Mouse (Mus musculus) embryonic fibroblast, embryonic 13.5 days (primary cell): Measurements from ENCODE around the gene Hgfac. TPM values are rescaled to one million over a fixed set of nuclear protein-coding genes. Genes with fewer than 3 reads are reported as not detected.
A peak's percentile ranks its signal among the peaks of the same experiment; 100 is the strongest.

Experiments used
- H3K27ac ChIP-seq: 2 replicates; pipeline ENCODE4 v1.5.1; 2012; ENCODE audit warnings: low read length, control low read depth, inconsistent platforms; ENCODE audit not compliant: insufficient read depth
- H3K4me1 ChIP-seq: 2 replicates; pipeline ENCODE4 v1.6.1; 2011; ENCODE audit warnings: low read length; ENCODE audit not compliant: control insufficient read depth, insufficient read depth
- H3K4me3 ChIP-seq: 2 replicates; pipeline ENCODE4 v1.5.1; 2011; ENCODE audit warnings: mild to moderate bottlenecking, control low read depth, low read length; ENCODE audit not compliant: insufficient read depth
- CTCF ChIP-seq: IDR thresholded peaks from 2 replicates; pipeline ENCODE4 v1.5.1; 2011; ENCODE audit warnings: mild to moderate bottlenecking, control low read depth, low read length, moderate library complexity, borderline replicate concordance; ENCODE audit not compliant: insufficient read depth
- POLR2A ChIP-seq: IDR thresholded peaks from 2 replicates; pipeline ENCODE4 v1.6.1; 2011; ENCODE audit warnings: low read depth, mild to moderate bottlenecking, control low read depth, low read length, moderate library complexity
- polyA plus RNA-seq: library from polyadenylated mRNA; stranded (reverse); fragments of >200 nt; gene quantifications from 2 replicates; pipeline ENCODE4 v1.2.4, GENCODE M21; 2011; ENCODE audit warnings: low read depth; ENCODE audit not compliant: missing spikeins, insufficient read length

The Hgfac gene
- polyA plus RNA-seq, 1 experiment: 0.67 TPM

- peaks cover 8% of the 10 kb centered on the region; the same call in 1 of the 2 replicates for H3K4me1 ChIP-seq
- H3K27ac ChIP-seq: no peak overlapping the region
- H3K4me3 ChIP-seq: no peak overlapping the region
- TF ChIP-seq CTCF (no peak), POLR2A (no peak)
These were observed 6.2 kb upstream of the Hgfac start for GRCm38 (mm10) chr5:35035141-35035540.

DNA sequence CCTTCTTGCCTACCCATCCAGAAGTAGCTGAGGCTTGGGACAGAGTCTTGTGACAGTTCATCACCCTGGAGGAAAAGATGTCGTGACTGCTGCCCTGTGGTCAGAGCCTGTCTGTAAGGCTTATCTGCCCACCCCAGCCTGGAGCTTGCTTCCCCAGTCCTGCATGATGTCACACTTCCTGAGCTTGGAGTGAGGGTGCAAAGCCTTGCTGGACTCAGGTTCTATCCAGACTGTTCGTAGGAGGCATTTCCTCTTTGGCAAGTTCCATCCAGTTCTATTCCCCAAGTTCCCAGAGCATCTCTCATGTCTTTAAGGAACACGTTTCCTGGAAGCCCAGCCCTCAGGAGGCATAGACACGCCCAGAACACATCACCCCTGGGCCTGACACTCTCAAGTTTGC is 5.5 kb upstream of the Hgfac start:
- Histone ChIP-seq H3K4me1 (peaks cover 8% of the 10 kb centered on the region; the same call in 1 of the 2 replicates), H3K27ac (no peak overlapping the region), H3K4me3 (no peak overlapping the region)
- TF ChIP-seq POLR2A (no peak), CTCF (no peak)

DNA sequence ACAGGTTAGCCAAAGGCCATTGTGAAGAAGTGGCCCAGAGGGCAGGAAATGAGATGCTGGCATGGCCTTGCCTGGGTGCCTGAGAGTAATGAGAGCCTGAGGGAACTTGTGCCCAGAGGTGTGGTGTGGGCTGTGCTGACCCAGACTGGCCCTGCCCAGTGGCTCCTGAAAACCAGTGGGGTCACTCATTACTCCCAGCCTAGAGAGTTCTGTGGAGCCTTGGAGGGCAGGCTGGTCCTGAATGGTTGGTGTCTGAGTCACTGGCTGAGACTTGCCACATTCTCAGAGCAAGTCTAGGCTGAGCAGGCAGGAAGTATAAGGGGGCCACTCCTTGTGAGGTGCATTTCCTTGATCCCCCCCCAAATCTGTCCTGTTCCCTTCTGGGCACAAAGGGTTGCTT is 3.9 kb upstream of the Hgfac start:
- Histone ChIP-seq H3K27ac (no peak overlapping the region), H3K4me1 (peaks cover 8% of the 10 kb centered on the region; the same call in 1 of the 2 replicates), H3K4me3 (no peak overlapping the region)
- TF ChIP-seq CTCF (no peak), POLR2A (no peak)

- Histone ChIP-seq H3K27ac (no peak overlapping the region), H3K4me3 (no peak overlapping the region), H3K4me1 (peaks cover 2% of the 10 kb centered on the region; the same call in 1 of the 2 replicates)
- TF ChIP-seq POLR2A: no peak
- TF ChIP-seq CTCF: no peak
These were observed 1.3 kb downstream of the Hgfac start for GRCm38 (mm10) chr5:35042431-35043109.

DNA sequence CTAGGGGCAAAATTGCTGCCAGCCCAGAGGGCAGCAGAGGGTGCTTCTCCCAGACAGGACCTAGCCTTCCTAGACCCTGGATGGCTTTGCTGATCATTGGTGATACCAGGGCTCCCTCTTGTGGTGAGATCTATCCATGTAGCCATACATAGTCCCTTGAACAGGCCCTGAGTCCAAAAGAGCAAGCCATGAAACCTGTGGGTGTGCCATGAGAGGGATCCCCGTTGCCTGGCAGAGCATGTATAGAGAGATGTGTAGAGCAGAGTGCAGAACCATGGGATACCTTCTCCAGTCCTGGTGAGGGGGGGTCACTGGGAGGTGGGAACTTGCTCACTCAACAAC is 1.8 kb downstream of the Hgfac start:
- Histone ChIP-seq H3K4me1 (no peaks in the 10 kb centered on the region), H3K27ac (no peak overlapping the region), H3K4me3 (no peak overlapping the region)
- no peak for TF ChIP-seq POLR2A
- TF ChIP-seq CTCF: peak; percentile 49; the same call in 1 of the 2 replicates

DNA sequence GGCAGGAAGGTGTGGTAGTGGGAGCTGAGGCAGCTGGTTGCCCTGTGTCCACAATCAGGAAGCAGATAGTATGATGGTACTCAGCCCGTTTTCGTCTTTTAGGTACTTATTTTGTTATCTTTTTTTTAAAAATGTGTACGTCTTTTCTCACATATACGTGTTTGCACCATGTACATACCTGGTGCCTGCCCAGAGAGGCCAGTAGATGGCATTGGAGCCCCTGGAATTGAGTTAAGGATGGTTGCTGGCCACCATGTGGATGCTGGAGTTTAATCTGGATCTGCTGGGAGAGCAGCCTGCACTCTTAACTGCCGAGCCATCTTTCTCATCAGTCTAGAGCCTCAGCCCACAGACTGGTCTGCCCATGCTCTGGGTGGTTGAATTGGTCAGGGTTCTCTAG is 9.2 kb downstream of the Hgfac start:
- TF ChIP-seq CTCF (no peak), POLR2A (no peak)
- Histone ChIP-seq H3K4me1 (no peaks in the 10 kb centered on the region), H3K27ac (no peak overlapping the region), H3K4me3 (no peak overlapping the region)

- H3K4me3 ChIP-seq: no peak overlapping the region
- TF ChIP-seq CTCF (no peak), POLR2A (no peak)
- no peak overlapping the region for H3K27ac ChIP-seq
- H3K4me1 ChIP-seq: no peaks in the 10 kb centered on the region
These were observed 13.3 kb downstream of the Hgfac start for GRCm38 (mm10) chr5:35054628-35055027.

GRCm38 (mm10) chr5:35055076-35055475 is 13.8 kb downstream of the Hgfac start:
- H3K4me1 ChIP-seq: no peaks in the 10 kb centered on the region
- H3K27ac ChIP-seq: no peak overlapping the region
- TF ChIP-seq POLR2A (no peak), CTCF (no peak)
- no peak overlapping the region for H3K4me3 ChIP-seq

GRCm38 (mm10) chr5:35056604-35057432 is 15.5 kb downstream of the Hgfac start, which contains the start of gene Dok7:
TSS of gene Dok7 (plus strand) at chr5:35056766.
- TF ChIP-seq CTCF: no peak
- no peak for TF ChIP-seq POLR2A
- H3K27ac ChIP-seq: no peak within 1 kb of the TSS

GRCm38 (mm10) chr5:35057582-35057981 is 16.3 kb downstream of the Hgfac start:
- Histone ChIP-seq H3K27ac (no peak overlapping the region), H3K4me1 (no peaks in the 10 kb centered on the region), H3K4me3 (no peak overlapping the region; the same call in 1 of the 2 replicates)
- TF ChIP-seq POLR2A (no peak), CTCF (no peak)

More at GRCm38 (mm10) chr5:35056604-35057432, 15.5 kb downstream of the Hgfac start, which contains the start of gene Dok7:
- Histone ChIP-seq H3K4me3 (peak within 1 kb of the TSS; percentile 27), H3K4me1 (no peaks in the 10 kb centered on the region)

DNA sequence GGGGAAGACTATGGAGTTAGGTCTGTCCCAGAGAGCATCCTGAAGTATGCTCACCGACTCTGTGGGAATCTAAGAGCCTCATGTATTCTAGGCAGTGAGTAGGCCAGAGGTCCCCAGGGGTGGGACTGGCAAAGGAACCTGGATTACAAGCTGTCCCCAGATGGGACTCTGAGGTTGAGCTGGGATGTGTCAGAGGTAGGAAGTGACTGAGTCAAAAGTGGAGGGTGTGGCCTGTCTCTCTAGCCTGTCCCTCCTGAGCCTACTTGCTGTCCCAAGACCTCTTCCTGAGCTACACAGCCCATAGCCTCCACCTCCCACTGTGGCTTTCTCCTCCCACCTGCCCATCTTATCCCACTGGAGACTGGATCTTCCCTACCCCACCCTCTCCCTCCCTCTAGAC is 16.9 kb downstream of the Hgfac start:
- no peak overlapping the region for H3K27ac ChIP-seq
- no peak overlapping the region for H3K4me3 ChIP-seq
- TF ChIP-seq POLR2A (no peak), CTCF (no peak)
- no peaks in the 10 kb centered on the region for H3K4me1 ChIP-seq
